Mouse (Mus musculus) heart, postnatal 0 days (tissue): Measurements from ENCODE around the gene Itm2b. TPM values are rescaled to one million over a fixed set of nuclear protein-coding genes. Genes with fewer than 3 reads are reported as not detected.

Experiments
- ATAC-seq: fragments of 200-750 bp; cut with Nextera tagmentation; 2 replicates; pipeline ENCODE4 v1.8.0; 2017; ENCODE audit warnings: low read depth, moderate number of reproducible peaks, moderate library complexity; ENCODE audit not compliant: insufficient read depth
- DNase-seq: peaks from one replicate; pipeline ENCODE4 v3.0.0-alpha.2; 2016; ENCODE audit warnings: low spot score
- H3K27ac ChIP-seq: fragments of 300-500 bp; sonication (generic); 2 replicates; pipeline ENCODE4 v1.5.1; 2014; ENCODE audit warnings: low read depth, mild to moderate bottlenecking
- H3K27me3 ChIP-seq: fragments of 300-500 bp; sonication (generic); 2 replicates; pipeline ENCODE4 v1.6.1; 2014; ENCODE audit warnings: low read length, mixed read lengths; ENCODE audit not compliant: control insufficient read depth, insufficient read depth
- H3K36me3 ChIP-seq: fragments of 300-500 bp; sonication (generic); replicated peaks from 2 replicates; pipeline ENCODE4 v1.6.1; 2014; ENCODE audit warnings: low read length, mixed read lengths; ENCODE audit not compliant: control insufficient read depth, insufficient read depth
- H3K4me1 ChIP-seq: fragments of 300-500 bp; sonication (generic); 2 replicates; pipeline ENCODE4 v1.6.1; 2014; ENCODE audit warnings: antibody characterized with exemption; ENCODE audit not compliant: control insufficient read depth, insufficient read depth
- H3K4me2 ChIP-seq: fragments of 300-500 bp; sonication (generic); 2 replicates; pipeline ENCODE4 v1.6.1; 2014; ENCODE audit warnings: low read depth, mild to moderate bottlenecking, low read length, moderate library complexity
- H3K4me3 ChIP-seq: fragments of 300-500 bp; sonication (generic); 2 replicates; pipeline ENCODE4 v1.5.1; 2014; ENCODE audit warnings: low read depth, low read length
- H3K9ac ChIP-seq: fragments of 300-500 bp; sonication (generic); replicated peaks from 2 replicates; pipeline ENCODE4 v1.6.1; 2014; ENCODE audit warnings: low read depth, low read length, mixed read lengths
- H3K9me3 ChIP-seq: fragments of 300-500 bp; sonication (generic); replicated peaks from 2 replicates; pipeline ENCODE4 v1.6.1; 2016; ENCODE audit warnings: low read length; ENCODE audit not compliant: control insufficient read depth
- CTCF ChIP-seq: IDR thresholded peaks from 2 replicates; pipeline ENCODE4 v1.5.1; 2016; ENCODE audit warnings: antibody characterized with exemption, control low read depth, low read depth
- EP300 ChIP-seq: IDR thresholded peaks from 2 replicates; pipeline ENCODE4 v1.6.1; 2016; ENCODE audit warnings: antibody characterized with exemption, low read depth
- WGBS: fragments of 180-500 bp; shearing (Covaris S2); extraction: QIAGEN DNeasy Blood & Tissue Kit; methylation state at CpG from one replicate; pipeline ENCODE4 v1.1.7; 2014; 5-methylcytosine and 5-hydroxymethylcytosine counted together
- polyA plus RNA-seq: library from polyadenylated mRNA; unstranded; fragments of >200 nt; fragmentation: Nextera tagmentation; extraction: Ambion mirVana; gene quantifications from 2 replicates; pipeline ENCODE4 v1.2.1, GENCODE M21; 2015
- total RNA-seq: library from RNA; depleted of rRNA; stranded (reverse); fragments of >200 nt; gene quantifications from 2 replicates; pipeline ENCODE4 v1.2.3, GENCODE M21; 2014; ENCODE audit warnings: low replicate concordance

The Itm2b gene
- total and polyA plus RNA-seq, 2 experiments from 2014 or later = 388 to 907 TPM

DNA sequence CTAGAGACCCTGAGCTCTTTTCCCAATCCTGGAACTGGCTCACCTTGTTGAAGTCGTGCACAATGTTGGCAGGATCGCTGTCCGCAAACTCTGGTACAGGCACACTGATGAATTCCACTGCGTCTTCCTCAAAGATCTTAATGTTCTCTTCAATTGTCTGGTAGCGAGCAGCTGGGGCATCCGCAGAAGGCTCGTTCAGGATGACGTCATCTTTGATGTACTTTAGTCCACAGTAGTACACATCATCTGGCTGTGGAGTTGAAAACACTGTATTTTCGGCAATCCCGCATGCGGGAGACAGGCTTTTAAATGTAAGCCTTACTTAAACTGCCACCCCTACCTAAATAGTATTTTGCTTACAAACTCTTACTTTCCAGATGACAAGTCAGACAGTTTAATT is 18.8 kb downstream of the Itm2b start:
- no peak for DNase-seq
- Histone ChIP-seq H3K27ac (no peak overlapping the region), H3K36me3 (peaks cover 88% of the 10 kb centered on the region), H3K4me3 (no peak overlapping the region), H3K9me3 (no peaks in the 10 kb centered on the region), H3K4me2 (no peak overlapping the region), H3K27me3 (no peaks in the 10 kb centered on the region), H3K4me1 (peaks cover 8% of the 10 kb centered on the region; the same call in 1 of the 2 replicates), H3K9ac (no peak overlapping the region)
- no peak for ATAC-seq
- 84% methylated on average over 11 of the region's 11 CpGs for WGBS
- TF ChIP-seq EP300 (no peak), CTCF (no peak)

DNA sequence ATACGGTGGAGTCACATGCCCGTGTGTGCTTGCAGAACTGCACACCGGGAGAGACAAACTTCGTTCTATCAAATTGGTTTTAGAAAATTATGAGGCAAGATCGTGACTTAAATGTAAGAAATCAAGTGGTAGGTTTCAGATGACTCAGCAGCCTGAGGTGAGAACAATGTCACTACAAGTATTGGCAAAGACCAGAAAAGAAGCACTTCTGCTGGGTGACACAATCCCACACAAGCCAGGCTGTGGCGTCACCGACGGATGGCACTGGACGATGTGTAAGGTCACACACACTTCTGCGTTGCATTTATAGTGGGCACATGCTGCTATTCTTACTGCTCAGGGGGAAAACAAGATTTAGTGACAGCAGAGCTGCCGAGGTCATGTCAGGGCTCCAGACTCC is 21.3 kb downstream of the Itm2b start:
- TF ChIP-seq CTCF (no peak), EP300 (no peak)
- H3K27me3 ChIP-seq = no peaks in the 10 kb centered on the region
- WGBS = 88% methylated on average over 11 of the region's 11 CpGs

DNA sequence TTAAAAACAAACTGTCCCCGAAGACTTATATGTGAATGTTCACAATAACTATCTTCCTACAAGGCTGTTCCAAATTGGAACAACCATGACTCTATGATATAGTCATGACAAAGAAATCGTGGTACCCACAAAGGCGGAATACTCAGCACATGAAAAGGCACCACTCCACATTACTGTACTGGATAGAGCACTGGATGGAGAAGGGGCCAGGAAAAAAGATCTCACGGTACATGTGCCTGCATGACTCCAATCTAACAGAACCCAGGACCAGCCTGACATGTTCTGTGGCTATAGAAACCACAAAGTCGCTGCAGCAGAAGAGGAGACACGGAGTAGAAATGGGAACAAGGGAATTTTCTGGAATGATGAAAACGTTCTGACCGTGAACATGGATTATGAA is 30.4 kb downstream of the Itm2b start:
- Histone ChIP-seq H3K4me3 (no peak overlapping the region), H3K27me3 (no peaks in the 10 kb centered on the region), H3K9me3 (no peaks in the 10 kb centered on the region), H3K9ac (no peak overlapping the region), H3K27ac (no peak overlapping the region), H3K4me2 (no peak overlapping the region), H3K36me3 (peaks cover 62% of the 10 kb centered on the region), H3K4me1 (no peaks in the 10 kb centered on the region)
- no peak for TF ChIP-seq EP300
- no peak for TF ChIP-seq CTCF
- 90% methylated on average over 8 of the region's 8 CpGs for WGBS
- ATAC-seq (no peak), DNase-seq (no peak)

More for the DNA sequence above, 21.3 kb downstream of the Itm2b start:
- H3K4me2 ChIP-seq = no peak overlapping the region
- H3K9ac ChIP-seq = no peak overlapping the region
- H3K4me3 ChIP-seq = no peak overlapping the region
- no peak overlapping the region for H3K27ac ChIP-seq
- no peak for DNase-seq
- H3K4me1 ChIP-seq = no peaks in the 10 kb centered on the region
- no peaks in the 10 kb centered on the region for H3K9me3 ChIP-seq
- no peak for ATAC-seq
- peaks cover 98% of the 10 kb centered on the region for H3K36me3 ChIP-seq

- Histone ChIP-seq H3K4me3 (no peak overlapping the region), H3K36me3 (peaks cover 28% of the 10 kb centered on the region), H3K9ac (no peak overlapping the region), H3K27me3 (no peaks in the 10 kb centered on the region), H3K27ac (no peak overlapping the region), H3K9me3 (no peaks in the 10 kb centered on the region), H3K4me1 (peaks cover 8% of the 10 kb centered on the region; the same call in 1 of the 2 replicates), H3K4me2 (no peak overlapping the region)
- ATAC-seq = no peak
- 92% methylated on average over 5 of the region's 5 CpGs for WGBS
- TF ChIP-seq EP300 = no peak
- TF ChIP-seq CTCF = no peak
- DNase-seq = no peak
Measured at GRCm38 (mm10) chr14:73351118-73351517, 34.0 kb downstream of the Itm2b start.

DNA sequence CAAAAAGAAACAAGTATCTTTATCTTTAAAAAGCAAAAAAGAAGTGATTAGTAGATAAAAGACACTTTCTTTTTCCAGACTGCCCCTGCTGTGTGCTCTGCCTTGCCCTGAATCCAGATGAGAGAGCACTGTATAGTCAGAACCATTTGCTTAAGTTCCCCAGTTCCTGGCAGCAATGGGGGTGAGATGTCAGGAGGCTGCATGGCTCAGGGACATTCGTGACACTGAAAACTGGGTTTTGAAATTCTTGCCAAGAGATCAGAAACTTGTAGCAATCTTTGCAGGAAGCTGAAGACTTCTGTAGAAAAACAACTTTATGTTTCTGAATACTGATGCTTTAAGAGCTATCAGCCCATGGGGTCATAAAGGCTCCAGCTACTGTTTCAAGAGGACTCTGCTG is 35.1 kb downstream of the Itm2b start:
- H3K36me3 ChIP-seq = peaks cover 19% of the 10 kb centered on the region
- H3K4me1 ChIP-seq = peaks cover 8% of the 10 kb centered on the region; the same call in 1 of the 2 replicates
- H3K9me3 ChIP-seq = no peaks in the 10 kb centered on the region
- H3K4me3 ChIP-seq = no peak overlapping the region
- DNase-seq (no peak), ATAC-seq (no peak)
- no peak overlapping the region for H3K4me2 ChIP-seq
- TF ChIP-seq CTCF (no peak), EP300 (no peak)
- H3K27me3 ChIP-seq = no peaks in the 10 kb centered on the region
- WGBS = 37% methylated on average over 1 of the region's 1 CpGs
- no peak overlapping the region for H3K27ac ChIP-seq
- no peak overlapping the region for H3K9ac ChIP-seq

DNA sequence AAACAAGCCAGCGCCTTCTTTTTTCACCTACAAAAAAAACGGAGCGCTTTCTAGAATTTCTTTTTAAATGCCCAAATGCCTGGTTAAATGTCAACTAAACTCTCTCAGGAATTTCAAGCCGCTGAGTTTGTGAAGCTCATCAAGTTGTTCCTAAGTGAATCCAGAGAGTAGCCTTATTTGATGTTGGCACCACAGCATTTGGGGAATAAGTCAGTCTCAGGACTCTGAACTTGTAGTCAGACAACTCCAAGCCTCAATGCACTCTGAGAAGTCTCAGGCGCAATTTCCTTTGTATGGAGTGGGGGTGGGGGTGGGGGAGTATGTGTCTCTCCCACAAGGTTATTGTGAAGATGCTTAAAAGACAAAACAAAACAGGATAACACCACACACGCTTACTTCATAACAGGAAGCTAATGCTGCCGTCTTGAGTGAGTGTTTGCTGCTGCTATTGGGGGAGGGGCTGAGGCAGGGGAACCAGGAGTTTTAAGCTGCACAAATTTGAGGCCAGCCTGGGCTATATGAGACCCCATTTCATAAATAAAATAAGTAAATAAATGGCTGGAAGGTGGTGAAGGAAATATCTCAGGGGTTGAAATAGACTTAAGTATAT is 35.9 kb downstream of the Itm2b start:
- TF ChIP-seq CTCF (no peak), EP300 (0 out of 2 replicates have a peak, but pooled peaks have one; percentile 42)
- H3K4me2 ChIP-seq = no peak overlapping the region
- no peak for DNase-seq
- no peaks in the 10 kb centered on the region for H3K9me3 ChIP-seq
- ATAC-seq = 0 out of 2 replicates have a peak, but pooled peaks have one; percentile 36
- WGBS = 61% methylated on average over 7 of the region's 7 CpGs
- H3K4me1 ChIP-seq = peaks cover 8% of the 10 kb centered on the region; the same call in 1 of the 2 replicates
- no peak overlapping the region for H3K9ac ChIP-seq
- peaks cover 12% of the 10 kb centered on the region for H3K36me3 ChIP-seq
- H3K4me3 ChIP-seq = no peak overlapping the region
- peak overlapping the region; percentile 45; the same call in 1 of the 2 replicates for H3K27ac ChIP-seq
- no peaks in the 10 kb centered on the region for H3K27me3 ChIP-seq
